Mouse (Mus musculus) cerebellum, adult 9-10 months (tissue): ENCODE data around the gene Fus.
"Not testable (repeated sequence)": the region's sequence is repeated elsewhere in the genome, so short reads cannot be mapped to it uniquely, and the experiment has no call there.

Experiments
- DNase-seq: peaks from one replicate; pipeline ENCODE4 v3.0.0; 2022

Gene Fus

DNA sequence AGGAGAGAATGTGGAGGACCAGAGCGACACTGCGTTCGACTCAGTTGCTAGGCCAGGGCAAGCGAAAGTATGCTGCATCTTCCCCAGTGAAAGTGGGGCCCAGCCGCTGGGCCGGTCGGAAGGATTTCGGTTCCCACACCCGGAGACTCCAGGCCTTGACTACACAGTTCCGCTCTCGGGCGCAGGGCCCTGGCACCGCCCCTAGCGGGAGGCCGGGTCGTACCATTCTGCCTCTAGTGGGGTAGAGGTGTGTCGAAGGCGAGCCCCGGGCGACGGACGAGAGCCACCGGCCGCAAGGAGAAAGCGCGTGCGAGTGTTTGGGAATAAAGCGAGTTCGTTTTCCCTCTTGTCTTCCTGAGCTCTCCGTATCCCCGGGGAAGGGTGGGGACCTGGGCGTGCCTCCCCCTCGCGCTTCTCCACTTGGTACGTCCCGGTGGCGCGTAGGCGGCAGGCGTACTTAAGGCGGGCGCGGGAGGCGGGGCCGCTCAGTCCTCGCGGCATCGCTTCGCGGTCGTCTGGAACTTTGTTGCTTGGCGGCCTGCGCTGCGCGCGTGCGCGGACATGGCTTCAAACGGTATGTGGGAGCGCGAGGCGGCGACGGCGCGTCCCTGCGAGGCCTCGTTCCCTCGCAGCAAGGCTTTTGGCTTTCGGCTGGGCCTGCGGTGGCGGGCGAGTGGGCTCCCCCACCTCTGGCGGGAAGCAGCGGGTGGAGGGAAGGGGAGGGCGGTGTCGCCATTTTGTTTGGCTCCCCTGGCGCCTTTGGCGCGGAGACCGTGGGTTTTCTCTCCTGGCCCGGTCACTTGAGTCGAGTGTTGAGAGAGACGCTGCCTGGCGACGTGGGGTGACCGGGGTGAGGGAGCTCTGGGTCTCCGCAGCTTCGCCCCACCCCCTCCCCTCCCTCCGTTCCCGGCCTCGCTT lies at the start of gene Fus:
Fus (plus strand) TSS at position 454 of the 918 bp plus-strand sequence.
- DNase-seq = peak; percentile 97

DNA sequence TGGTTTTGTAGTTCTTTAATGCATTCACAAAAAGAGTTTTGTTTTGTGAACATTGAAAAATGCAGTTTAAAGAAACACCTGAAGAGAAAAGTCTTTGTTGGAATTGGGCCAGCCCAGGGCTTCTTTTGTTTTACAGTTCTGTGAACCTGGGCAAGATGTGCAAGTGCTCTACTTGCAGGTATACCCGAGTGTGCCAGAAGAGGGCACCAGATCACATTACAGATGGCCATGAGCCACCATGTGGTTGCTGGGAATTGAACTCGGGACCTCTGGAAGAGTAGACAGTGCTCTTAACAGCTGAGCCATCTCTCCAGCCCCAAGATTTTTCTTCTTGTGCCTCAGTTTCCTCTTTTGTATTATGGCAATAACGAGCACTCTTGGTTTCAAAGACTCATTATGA lies 49.1 kb upstream of the Fus start:
- no peak for DNase-seq

DNA sequence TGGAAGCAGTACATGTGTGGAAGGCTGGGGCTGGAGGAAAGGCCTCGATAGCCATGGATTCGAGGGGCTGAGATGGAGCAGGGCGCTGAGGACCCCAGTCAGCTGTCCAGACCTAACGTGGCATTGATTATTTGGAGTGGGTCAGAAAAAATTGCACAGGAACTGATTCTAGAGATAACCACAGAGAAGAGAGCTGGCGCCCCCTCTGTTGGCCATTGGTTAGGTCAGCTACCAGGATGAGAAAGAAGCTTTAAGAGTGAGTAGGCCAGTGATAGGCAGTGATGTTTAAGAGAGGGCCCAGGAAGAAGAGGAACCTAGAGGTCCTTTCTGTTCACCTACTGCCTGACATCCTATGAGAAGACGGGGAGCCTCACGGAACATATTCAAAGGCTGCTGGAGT lies 48.0 kb upstream of the Fus start:
- DNase-seq = no peak

DNA sequence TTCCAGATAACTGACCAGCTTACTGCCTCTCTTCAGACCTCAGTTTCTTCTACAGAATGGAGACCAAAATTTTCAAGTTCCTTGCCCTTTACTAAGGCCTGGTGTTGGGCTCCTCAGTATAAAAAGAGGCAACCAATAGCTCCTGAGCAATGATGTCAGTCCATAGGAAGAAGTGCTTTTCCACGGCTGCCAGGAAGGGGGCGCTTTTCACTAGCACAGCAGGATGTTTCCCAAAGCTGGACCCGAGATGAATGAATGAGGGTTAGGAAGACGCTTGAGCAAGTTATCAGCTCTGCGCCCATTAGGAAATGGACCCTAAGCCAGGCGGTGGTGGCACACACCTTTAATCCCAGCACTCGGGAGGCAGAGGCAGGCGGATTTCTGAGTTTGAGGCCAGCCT lies 45.7 kb upstream of the Fus start:
- no peak for DNase-seq

DNA sequence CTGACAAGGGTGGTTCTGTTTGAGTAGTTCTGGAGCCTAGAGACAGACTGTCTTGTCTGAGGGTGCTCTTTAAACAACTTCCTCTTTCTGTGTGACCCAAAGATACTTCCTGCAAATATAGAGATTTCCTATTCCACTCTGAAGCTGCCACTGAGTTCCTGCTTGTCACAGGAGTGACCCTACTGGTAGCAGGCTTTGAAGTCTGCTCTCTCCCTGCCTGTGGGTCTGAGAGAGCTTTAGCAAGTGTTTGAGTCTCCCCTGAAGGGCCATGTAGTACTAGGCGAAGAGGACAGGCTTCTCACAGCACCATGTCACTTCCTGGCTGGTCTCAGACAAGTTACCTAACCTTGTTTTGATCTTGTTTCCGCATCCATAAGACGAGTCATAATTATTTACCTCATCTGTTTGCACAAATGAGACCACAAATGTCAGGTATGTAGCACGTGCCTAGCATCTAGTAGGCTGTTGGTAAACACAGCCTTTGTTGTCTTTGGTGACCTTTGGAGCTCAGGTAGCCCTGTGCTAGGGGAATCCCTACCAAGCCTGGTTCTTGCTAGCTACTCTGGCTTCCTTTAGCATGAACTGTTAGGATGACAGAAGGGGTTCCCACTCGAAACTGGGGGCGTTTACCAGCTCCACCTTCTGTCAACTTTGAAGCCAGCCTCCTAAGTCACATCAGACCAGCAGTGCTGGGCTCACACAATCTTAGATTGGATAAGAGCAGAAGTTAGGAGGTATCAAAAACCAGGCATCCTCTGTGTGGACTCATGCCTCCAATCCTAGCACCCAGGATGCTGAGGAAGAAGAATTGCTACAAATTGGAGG lies 44.6 kb upstream of the Fus start:
- no peak for DNase-seq

DNA sequence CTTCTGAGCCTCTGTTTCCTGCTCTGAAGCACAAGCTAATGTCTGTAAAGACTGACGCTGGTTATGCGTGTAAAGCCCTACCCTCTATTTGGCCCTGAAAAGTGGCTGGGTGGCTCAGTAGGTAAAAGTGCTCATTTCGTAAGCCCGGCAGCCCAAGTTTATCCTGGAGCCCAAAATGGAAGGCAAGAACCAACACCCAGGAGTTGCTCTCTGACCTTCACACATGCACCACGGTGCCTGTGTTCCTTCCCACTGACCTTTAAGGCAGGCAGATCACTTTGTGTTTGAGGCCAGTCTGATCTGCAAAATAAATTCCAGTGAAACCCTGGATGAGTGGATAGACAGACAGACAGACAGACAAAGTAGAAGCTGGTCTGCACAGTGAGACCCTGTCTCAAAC lies 43.5 kb upstream of the Fus start:
- DNase-seq = no peak

DNA sequence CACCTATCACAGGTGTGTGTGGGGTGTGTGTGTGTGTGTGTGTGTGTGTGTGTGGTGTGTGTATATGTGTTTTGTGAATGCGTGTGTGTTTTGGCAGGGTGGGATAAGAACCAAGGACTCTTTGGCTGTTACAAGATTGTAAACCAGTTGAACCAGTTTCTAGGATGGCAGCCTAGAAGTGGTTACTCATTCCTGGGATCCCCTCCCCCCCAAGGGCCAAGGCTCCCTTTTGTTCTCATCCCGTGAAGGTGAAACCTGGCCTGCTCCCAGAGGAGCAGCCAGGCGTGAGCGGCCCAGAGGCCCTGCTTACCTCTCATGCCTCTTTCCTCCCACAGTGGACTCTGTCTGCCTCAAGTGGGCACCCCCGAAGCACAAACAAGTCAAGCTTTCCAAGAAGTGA lies 42.0 kb upstream of the Fus start:
- DNase-seq = no peak

DNA sequence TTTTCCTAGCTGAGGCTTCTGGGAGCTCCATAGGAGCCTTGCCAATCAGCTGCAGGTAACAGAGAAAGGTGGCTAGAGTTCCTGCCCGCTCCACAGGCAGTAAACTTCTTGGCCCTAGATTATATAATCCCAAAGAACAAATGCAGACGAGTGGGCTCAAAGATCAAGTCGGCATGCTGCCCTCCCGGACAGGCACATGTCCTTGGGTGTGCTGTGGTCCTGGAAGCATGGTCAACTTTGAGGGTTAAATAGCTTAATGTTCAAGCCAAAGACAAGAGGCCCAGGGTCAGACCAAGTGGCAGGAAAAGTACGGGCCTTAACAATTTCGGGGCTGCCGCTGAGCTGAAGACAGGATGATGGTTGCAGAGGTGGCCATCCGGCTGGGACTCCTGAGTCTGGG lies 41.2 kb upstream of the Fus start:
- no peak for DNase-seq

DNA sequence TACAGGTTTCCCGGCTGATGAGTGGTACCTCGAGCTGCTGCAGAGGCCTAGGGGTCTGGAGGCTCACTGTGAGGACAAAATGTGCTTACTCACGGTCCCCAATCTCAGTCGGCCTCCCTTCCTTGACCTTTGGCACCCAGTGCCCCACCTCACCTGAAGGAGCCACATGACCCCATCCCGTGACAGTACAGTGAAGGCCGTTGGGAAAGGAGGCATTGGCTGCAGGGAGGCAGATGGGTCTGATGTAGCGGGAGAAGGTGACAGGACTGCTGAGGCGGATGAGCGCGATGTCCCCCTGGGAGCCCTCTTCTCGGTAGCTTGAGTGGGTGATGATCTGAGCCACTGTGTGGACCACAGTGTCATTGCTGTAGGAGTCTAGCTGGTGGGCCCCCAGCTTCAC lies 40.4 kb upstream of the Fus start:
- DNase-seq = no peak

DNA sequence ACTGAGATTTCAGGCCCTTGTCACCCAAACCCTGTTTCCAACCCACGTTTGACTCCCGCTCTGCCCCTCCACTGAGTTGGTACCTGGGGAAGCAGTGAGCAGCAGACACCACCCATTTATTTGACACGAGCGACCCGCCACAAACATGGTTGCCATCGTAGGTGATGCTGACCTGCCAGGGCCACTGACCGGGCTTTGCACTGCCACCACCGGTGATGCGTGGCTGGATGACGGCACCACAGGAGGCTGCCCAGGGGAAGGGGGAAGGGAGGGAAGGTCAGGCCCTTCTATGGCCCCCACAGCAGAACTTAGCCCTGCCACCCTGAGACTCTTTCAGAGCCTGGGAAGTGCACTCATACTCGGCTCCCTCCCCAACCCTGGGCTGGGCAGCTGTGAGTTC lies 39.5 kb upstream of the Fus start:
- no peak for DNase-seq

DNA sequence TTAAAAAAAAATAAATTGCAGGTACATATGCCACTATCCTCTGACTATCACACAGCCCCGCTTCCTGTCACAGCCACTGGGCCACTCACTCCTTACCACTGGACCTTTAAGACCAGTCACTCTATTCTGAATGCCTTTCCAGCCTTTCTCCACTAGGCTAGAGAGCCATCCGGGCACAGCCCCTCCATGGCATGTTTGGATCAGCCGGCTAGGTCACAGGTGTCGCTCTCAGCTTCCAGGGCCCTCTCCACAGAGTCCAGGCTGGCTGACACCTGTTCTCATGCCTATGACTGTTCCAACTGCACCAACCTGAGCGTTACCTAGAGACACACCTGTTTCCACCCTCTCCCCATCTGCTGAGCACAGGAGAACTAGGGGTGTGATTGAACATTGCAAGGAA lies 38.7 kb upstream of the Fus start:
- DNase-seq = no peak

DNA sequence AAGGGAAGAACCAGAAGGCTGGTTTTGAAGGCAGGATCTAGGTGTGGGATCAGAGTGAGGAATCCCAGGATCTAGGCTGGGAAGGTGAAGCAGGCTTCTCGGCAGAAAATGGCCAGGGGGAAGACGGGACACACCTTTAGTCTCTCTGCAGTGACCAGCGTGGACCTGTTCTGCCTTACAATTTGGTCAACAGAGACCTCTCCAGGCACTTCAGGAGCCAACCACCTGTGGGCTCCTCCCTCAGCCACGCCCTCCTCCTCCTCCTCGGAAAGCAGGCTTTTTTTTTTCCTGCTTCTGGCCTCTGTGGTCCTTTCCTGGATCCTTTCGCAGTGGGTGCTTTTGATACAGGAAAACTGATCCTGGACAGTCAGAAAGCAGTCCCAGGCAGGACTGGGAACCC lies 37.3 kb upstream of the Fus start, which contains the start of gene Prss8:
Prss8 (minus strand) TSS at position 182 of the 400 bp plus-strand sequence.
- DNase-seq = no peak

DNA sequence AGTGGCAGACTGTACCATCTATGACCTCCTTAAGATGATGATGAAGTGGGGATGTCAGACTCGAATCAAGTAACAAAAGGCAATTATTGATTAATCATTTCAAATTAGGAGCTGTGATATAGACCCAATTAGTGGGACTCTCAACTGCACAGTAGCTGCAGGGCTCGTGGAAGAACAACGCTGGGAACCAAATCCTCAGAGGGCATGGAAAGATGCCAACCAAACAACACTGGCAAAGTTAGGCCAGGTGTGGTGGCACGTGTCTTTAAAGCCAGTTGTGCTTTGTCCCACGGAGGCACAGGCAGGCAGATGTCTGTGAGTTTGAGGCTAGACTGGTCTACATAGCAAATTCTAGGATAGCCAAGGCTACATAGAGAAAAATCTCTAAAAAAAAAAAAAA lies 36.6 kb upstream of the Fus start:
- no peak for DNase-seq

DNA sequence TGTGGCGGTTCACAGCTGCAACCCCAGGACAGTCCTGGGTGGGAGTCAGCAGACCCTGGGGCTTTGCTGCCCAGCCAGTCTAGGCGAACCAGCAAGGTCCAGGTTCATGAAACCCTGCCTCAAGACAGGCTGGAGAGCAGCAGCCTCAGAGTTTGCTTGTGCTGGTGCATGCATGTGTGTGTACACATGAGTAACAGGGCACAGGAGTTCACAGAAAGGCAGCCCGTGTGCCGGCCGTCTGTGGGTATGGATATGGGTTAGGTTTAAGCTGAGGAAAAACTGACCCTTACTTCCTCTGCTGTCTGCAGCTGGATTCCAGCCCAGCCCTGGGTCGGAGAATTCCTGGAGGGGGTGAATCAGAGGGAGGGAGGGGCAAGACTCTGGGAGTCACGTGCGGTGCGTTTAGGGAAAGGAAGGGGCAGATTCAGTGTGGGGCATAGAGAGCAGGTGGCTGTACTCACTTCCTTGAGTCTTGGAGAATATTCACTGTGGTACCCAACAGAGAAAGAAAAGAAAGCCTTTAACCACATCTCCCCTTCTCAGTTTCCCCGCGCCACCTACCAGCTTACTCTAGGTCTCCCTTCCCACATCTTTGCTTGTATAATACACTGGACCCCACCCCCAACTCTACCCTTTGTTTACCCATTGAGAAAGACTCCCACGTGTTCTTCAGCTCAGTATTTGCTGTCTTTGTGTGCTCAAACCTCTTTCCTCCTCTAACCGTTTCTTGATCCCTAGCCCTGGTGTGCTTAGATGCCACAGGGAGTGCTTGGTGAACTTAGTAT lies 35.7 kb upstream of the Fus start:
- DNase-seq = no peak

DNA sequence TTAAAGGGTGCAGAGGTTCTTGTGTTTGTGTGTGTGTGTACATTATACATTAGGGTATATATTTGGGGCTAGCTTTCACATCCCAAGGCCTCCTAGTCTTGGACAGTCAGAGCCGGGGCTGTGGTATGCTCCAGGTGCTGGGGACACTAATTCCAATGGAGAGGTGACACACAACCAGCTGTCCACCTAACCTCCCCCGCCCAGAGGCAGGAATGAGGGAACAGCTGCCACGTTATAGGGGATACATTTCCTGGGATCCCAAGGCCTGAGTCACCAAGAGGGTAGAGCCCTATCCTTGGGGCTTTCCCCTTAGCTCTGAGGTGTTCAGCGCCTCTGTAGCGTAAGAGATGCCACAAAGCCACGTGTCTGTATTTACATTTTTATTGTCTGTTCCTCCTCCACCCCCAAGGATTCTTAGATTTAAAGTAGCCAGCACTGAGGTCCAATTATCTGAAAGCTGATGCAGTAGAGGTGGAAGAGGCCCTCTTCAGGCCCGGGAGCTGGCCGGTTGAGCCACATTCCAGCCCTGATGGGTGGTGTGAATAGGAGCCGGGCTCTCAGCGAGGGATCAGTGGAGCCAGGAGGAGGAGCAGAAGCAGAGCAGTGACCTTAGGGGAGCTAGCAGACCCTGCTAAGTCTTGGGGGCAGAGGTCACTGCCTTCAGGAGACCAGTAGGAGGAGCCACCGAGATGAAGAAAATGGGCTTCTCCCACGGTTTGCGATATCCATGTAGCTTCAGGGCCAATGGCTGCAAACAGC lies 34.8 kb upstream of the Fus start:
- DNase-seq = no peak

DNA sequence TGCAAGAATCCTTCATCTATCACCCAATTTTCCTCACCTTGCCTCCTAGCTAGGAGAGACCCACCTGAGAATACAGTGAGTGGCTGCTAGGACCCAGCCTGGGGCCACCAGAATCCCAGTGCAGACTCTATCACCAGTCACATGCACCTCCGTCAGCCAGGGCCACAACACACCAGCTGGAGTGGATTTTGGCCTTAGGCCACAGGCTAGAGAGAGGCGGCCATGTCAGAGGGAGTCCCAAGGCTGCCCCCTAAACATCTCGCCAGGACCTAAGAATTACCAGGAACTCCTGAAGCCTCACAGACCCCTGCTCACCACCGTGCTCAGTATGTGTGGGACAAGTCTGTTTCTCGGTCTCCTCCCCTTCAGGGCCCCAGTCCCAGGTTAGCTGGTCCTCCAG lies 33.2 kb upstream of the Fus start:
- DNase-seq = peak; percentile 36

DNA sequence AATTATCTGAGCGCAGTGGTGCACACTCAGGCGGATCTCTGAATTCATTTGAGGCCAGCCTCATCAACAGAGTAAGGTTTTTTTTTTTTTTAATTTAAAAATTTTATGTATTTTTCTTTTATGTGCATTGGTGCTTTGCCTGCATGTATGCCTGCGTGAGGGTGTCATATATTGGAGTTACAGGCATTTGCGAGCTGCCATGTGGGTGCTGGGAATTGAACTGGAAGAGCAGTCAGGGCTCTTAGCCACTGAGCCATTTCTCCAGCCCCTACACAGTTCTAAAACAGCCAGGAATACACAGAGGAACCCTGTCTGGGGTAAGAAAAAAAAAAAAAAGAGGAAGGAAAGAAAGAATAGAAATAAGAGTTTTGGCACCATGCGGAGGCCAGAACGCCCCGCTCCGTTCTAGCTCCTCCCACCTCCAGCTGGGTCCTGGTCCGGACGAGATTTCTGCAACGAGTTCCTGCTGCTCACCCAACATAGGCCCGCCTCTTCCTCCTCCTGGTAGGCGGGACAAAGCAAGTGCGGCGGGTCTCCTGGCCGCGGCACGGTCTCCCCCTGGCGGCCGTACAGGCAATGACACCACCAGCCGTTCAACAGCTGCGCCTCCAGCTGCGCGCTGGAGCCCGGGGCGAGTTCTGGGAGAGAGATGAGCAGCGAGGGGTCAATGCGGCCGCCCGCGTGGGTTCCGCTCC lies 32.1 kb upstream of the Fus start:
- peak; percentile 94 for DNase-seq

DNA sequence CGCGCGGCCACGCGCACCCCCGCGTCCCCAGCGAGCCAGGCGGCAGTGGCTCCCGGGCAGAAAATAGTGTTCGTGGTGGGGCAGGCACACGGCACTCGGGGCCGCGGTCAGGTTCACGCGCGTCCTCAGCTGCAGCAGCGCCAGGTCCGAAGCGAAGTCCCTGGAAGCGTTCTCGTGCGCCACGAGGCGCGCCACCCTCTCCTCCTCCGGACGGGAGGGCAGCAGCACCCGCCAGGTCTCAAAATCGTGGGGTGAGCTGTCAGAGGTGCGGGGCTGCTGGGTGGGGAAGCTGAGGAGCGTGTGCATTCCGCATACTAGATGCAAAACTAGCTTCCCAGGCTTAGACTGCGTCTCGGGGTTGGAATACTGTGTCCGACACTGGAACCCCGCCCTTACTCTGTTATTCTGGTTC lies 31.5 kb upstream of the Fus start:
- no peak for DNase-seq

DNA sequence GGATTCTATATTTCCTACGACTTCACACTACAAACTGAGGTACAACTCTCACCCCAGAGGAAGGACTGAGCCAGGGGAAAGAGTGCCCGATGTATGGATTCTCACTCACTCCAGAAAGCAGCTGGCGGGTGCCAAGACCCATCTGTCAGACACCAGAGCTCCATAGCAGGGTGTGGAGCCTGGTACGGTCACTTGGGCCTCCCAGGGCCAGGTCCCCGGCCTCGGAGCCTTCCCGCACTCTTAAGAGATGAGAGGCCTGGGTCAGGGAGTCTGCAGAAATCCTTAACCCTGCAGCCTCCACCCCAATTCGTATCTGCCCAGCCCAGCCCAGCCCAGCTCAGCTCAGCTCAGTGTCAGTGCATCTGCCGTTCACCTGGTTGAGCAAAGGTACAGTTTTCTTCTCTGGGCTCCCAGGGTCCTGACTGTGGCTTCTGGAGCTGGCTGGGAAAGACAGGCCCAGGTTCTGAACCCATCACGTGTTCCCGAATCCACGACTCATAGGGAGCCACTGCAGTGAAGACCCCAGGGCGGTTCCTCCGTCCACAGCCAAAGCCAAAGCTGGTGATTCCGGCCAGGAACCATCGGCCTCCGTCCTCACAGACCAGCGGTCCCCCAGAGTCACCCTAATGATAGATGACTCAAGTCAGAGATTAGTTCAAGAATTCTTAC lies 30.9 kb upstream of the Fus start:
- no peak for DNase-seq

DNA sequence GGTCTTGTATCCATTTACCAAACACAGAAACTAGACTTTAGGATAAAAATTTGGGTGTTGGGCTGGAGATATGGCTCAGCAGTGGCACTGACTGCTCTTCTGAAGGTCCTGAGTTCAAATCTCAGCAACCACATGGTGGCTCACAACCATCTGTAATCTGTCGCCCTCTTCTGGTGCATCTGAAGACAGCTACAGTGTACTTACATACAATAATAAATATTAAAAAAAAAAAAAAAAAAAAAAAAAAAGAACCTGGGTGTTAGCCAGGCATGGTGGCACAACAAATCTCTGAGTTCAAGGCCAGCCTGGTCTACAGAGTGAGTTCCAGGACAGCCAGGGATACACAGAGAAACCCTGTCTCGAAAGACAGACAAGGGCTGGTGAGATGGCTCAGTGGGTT lies 25.2 kb upstream of the Fus start:
- DNase-seq = not testable (repeated sequence)

DNA sequence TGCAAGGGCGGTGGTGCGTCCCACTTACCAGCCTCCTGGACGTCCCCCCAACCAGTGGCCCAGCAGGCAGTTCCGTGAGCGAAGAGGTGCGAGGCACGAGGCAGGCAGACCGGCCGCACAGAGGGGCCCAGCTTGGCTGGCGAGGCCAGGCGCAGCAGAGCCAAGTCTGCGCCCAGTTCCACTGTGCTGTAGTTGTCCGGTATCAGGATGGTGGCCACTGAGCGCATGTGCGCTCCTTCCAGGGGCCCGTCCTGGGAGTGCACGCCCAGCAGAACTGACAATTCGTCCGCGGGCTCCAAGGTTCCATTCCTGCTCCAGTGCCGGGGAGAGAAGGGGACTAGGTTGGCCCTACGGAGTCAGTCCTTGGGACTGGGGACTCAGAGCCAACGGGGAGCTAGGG lies 22.6 kb upstream of the Fus start:
- no peak for DNase-seq
